ENCODE assay signal across 18 mouse cellular contexts in the genomic region with DNA sequence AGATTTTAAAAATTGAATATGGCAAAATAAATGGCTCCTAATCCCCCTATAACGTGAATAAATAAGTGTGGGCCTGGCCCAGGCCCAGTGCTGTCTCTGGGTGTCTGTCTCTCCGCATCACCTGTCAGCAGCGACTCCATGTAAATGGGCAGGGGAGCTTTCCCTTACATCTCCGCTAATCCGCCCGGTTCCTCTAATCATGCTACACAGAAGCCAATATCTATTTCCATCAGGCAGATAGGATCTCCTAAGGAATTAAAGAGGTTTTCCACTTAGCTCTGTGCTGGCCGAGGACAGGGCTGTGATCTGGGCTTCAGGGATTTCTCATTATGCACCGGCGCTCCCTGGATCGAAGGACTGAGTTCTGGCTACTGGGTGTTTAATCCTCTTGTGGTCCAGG.
"Had no signal": no experiment of that assay in that cellular context is flagged by ENCODE, and none has a peak within 500 bp of the region (broad histone marks: within the 10 kb centered on the region; RNA-seq: fewer than 3 reads in every experiment).

No protein-coding gene starts in this region.

- H3K4me1 ChIP-seq: limb, embryonic 10.5 days; liver, embryonic 12.5 days; liver, embryonic 15.5 days had no signal

- H3K36me3 ChIP-seq: limb, embryonic 10.5 days; limb, embryonic 13.5 days; liver, embryonic 12.5 days; liver, embryonic 15.5 days; neural tube, embryonic 13.5 days had no signal

- DNase-seq: kidney, adult 18-20 months; kidney, adult 9 months; kidney, postnatal 25 days; liver; lung, adult 18-20 months; lung, postnatal 14 days; lung, postnatal 4 days; right cerebral cortex, postnatal 25 days; thymus, adult 18-20 months; thymus, postnatal 36 days had no signal

- H3K9me3 ChIP-seq: limb, embryonic 10.5 days; limb, embryonic 13.5 days; liver, embryonic 12.5 days; liver, embryonic 15.5 days; neural tube, embryonic 13.5 days had no signal

- H3K9ac ChIP-seq: limb, embryonic 13.5 days; liver, embryonic 12.5 days; liver, embryonic 15.5 days; neural tube, embryonic 13.5 days had no signal

- H3K27me3 ChIP-seq: liver, embryonic 12.5 days; liver, embryonic 15.5 days; neural tube, embryonic 13.5 days had no signal

- H3K27ac ChIP-seq: limb, embryonic 10.5 days; limb, embryonic 13.5 days; liver, embryonic 12.5 days; liver, embryonic 15.5 days; neural tube, embryonic 13.5 days had no signal

- ATAC-seq: inflammation-experienced regulatory T-cells, adult 6 months; intestine, embryonic 16.5 days; liver, embryonic 12.5 days had no signal

- H3K4me2 ChIP-seq: limb, embryonic 13.5 days; liver, embryonic 12.5 days; liver, embryonic 15.5 days; neural tube, embryonic 13.5 days had no signal

- H3K4me3 ChIP-seq: limb, embryonic 10.5 days; limb, embryonic 13.5 days; liver, embryonic 12.5 days; liver, embryonic 15.5 days; myocyte; neural tube, embryonic 13.5 days had no signal
